In genomic region chr4:133599116-133599515, GRCm38 (mm10) we compare ENCODE assay signal across 9 mouse cellular contexts. TPM values are rescaled to one million over a fixed set of nuclear protein-coding genes. Genes with fewer than 3 reads are reported as not detected.
A peak's percentile ranks its signal among the peaks of the same experiment; 100 is the strongest.
DNase-seq lines count a peak whose midpoint lies in the region; ATAC-seq and TF ChIP-seq lines count a peak whose summit lies in the region.
"Had no signal": no experiment of that assay in that cellular context is flagged by ENCODE, and none has a peak within 500 bp of the region (broad histone marks: within the 10 kb centered on the region; RNA-seq: fewer than 3 reads in every experiment).

No protein-coding gene starts in this region.

- H3K4me1 ChIP-seq in lung, embryonic 15.5 days = peaks cover 26% of the 10 kb centered on the region
- H3K4me1 ChIP-seq in embryonic facial prominence, embryonic 15.5 days = peaks cover 33% of the 10 kb centered on the region
- peaks cover 19% of the 10 kb centered on the region for H3K4me1 ChIP-seq in limb, embryonic 12.5 days (replicated peaks)
- peaks cover 24% of the 10 kb centered on the region for H3K4me1 ChIP-seq in olfactory bulb, adult 2 months (ENCODE audit: control insufficient read depth, insufficient read depth, low read length)

- H3K27ac ChIP-seq in lung, embryonic 15.5 days = peak overlapping the region; percentile 65
- H3K27ac ChIP-seq in embryonic facial prominence, embryonic 15.5 days (replicated peaks) = peak overlapping the region; percentile 88
- 0 out of 2 replicates have a peak overlapping the region, but pooled peaks have one; percentile 17 for H3K27ac ChIP-seq in limb, embryonic 12.5 days
- no peak overlapping the region for H3K27ac ChIP-seq in olfactory bulb, adult 2 months (ENCODE audit: insufficient read depth, low read depth, low read length)

- H3K9ac ChIP-seq in lung, embryonic 15.5 days = peak overlapping the region; percentile 36
- 0 out of 2 replicates have a peak overlapping the region, but pooled peaks have one; percentile 24 for H3K9ac ChIP-seq in embryonic facial prominence, embryonic 15.5 days
- peak overlapping the region; percentile 53 for H3K9ac ChIP-seq in limb, embryonic 12.5 days (replicated peaks)

- H3K27me3 ChIP-seq in lung, embryonic 15.5 days = peaks cover 33% of the 10 kb centered on the region
- H3K27me3 ChIP-seq in embryonic facial prominence, embryonic 15.5 days = peaks cover 29% of the 10 kb centered on the region
- H3K27me3 ChIP-seq in limb, embryonic 12.5 days = peaks cover 51% of the 10 kb centered on the region

- peaks cover 4% of the 10 kb centered on the region; the same call in 1 of the 2 replicates for H3K36me3 ChIP-seq in lung, embryonic 15.5 days
- H3K36me3 ChIP-seq in embryonic facial prominence, embryonic 15.5 days = peaks cover 5% of the 10 kb centered on the region
- peaks cover 12% of the 10 kb centered on the region; the same call in 1 of the 2 replicates for H3K36me3 ChIP-seq in limb, embryonic 12.5 days

- 14% methylated on average over 7 of the region's 7 CpGs for WGBS in lung, embryonic 15.5 days
- WGBS in embryonic facial prominence, embryonic 15.5 days = 20% methylated on average over 7 of the region's 7 CpGs
- WGBS in limb, embryonic 12.5 days = 19% methylated on average over 7 of the region's 7 CpGs
- 31% methylated on average over 7 of the region's 7 CpGs for WGBS in olfactory bulb, adult 2 months

- no peak for TF ChIP-seq POLR2A in olfactory bulb, adult 2 months (IDR thresholded peaks at IDR 0.05; ENCODE audit: insufficient read depth, low read depth, low read length)

- no peak for ATAC-seq in lung, embryonic 15.5 days (ENCODE audit: borderline replicate concordance, extremely low read depth, low FRiP score, low TSS enrichment)
- no peak for ATAC-seq in embryonic facial prominence, embryonic 15.5 days (ENCODE audit: insufficient number of reproducible peaks, low FRiP score, low TSS enrichment, low read depth)
- no peak for ATAC-seq in limb, embryonic 12.5 days (ENCODE audit: insufficient number of reproducible peaks, insufficient read depth, low FRiP score, low TSS enrichment, low read depth)
- ATAC-seq in megakaryocyte-erythroid progenitor cell, adult 5-6 weeks (replicated peaks; ENCODE audit: low FRiP score, low TSS enrichment, poor library complexity, severe bottlenecking) = no peak

- no peak for DNase-seq in lung, adult 18-20 months
- DNase-seq in left cerebral cortex, postnatal 25 days (ENCODE audit: low spot score in 2 of 2) = no peak
- no peak for DNase-seq in T-cell, adult 2 months (ENCODE audit: low spot score)

- H3K4me2 ChIP-seq in lung, embryonic 15.5 days = peak overlapping the region; percentile 76
- H3K4me2 ChIP-seq in embryonic facial prominence, embryonic 15.5 days (replicated peaks) = peak overlapping the region; percentile 85
- peak overlapping the region; percentile 69 for H3K4me2 ChIP-seq in limb, embryonic 12.5 days

- no peak for TF ChIP-seq CTCF in olfactory bulb, adult 2 months (IDR thresholded peaks at IDR 0.05; ENCODE audit: insufficient read depth, low read depth, low read length)

- intact Hi-C loops in left cerebral cortex, postnatal 25 days (cut with DNase I) = no loop called here

- H3K9me3 ChIP-seq in lung, embryonic 15.5 days = no peaks in the 10 kb centered on the region
- no peaks in the 10 kb centered on the region for H3K9me3 ChIP-seq in embryonic facial prominence, embryonic 15.5 days (replicated peaks)
- H3K9me3 ChIP-seq in limb, embryonic 12.5 days = no peaks in the 10 kb centered on the region

- H3K4me3 ChIP-seq in lung, embryonic 15.5 days = peak overlapping the region; percentile 45
- H3K4me3 ChIP-seq in embryonic facial prominence, embryonic 15.5 days (replicated peaks) = peak overlapping the region; percentile 56
- peak overlapping the region; percentile 49 for H3K4me3 ChIP-seq in limb, embryonic 12.5 days (replicated peaks)
- H3K4me3 ChIP-seq in olfactory bulb, adult 2 months (ENCODE audit: insufficient read depth, low read depth, low read length) = peak overlapping the region; percentile 49

RNA-seq across cellular contexts. Expression of gene Sfn, which starts 2.9 kb away (rescaled TPM):
- 17.7 and 20.9 TPM in 2 replicates for polyA plus RNA-seq in lung, embryonic 15.5 days (2015; fragmentation: Nextera tagmentation; extraction: Ambion mirVana)
- polyA plus RNA-seq in embryonic facial prominence, embryonic 15.5 days (2015; fragmentation: Nextera tagmentation; extraction: Ambion mirVana) = 347 and 362 TPM in 2 replicates
- polyA plus RNA-seq in limb, embryonic 12.5 days (2016; fragmentation: Nextera tagmentation; extraction: Ambion mirVana) = 37.2 and 43.3 TPM in 2 replicates
- polyA plus RNA-seq in olfactory bulb, adult 2 months (2012; ENCODE audit: insufficient read depth, insufficient read length, low replicate concordance, missing spikeins) = not detected in 2 replicates
- 1.7 and 2.7 TPM in 2 replicates for total RNA-seq in megakaryocyte-erythroid progenitor cell, adult 5-6 weeks (2014; fragmentation: Nextera tagmentation)
- 1.3 and 2.0 TPM in 2 replicates for total RNA-seq in megakaryocyte-erythroid progenitor cell, adult 5-6 weeks (2017)
- total RNA-seq in left cerebral cortex, postnatal 25 days (2021) = 1 to 10 TPM; 1.3 to 1.9 TPM

RNA-seq across cellular contexts. Expression of gene Gpn2, which starts 15.0 kb away (rescaled TPM):
- 20.7 and 20.8 TPM in 2 replicates for polyA plus RNA-seq in lung, embryonic 15.5 days (2015; fragmentation: Nextera tagmentation; extraction: Ambion mirVana)
- polyA plus RNA-seq in embryonic facial prominence, embryonic 15.5 days (2015; fragmentation: Nextera tagmentation; extraction: Ambion mirVana) = 19.2 and 24.9 TPM in 2 replicates
- 21.3 and 23.2 TPM in 2 replicates for polyA plus RNA-seq in limb, embryonic 12.5 days (2016; fragmentation: Nextera tagmentation; extraction: Ambion mirVana)
- polyA plus RNA-seq in olfactory bulb, adult 2 months (2012; ENCODE audit: insufficient read depth, insufficient read length, low replicate concordance, missing spikeins) = not detected in 2 replicates
- total RNA-seq in megakaryocyte-erythroid progenitor cell, adult 5-6 weeks (2014; fragmentation: Nextera tagmentation) = 16.0 and 20.9 TPM in 2 replicates
- 19.5 and 29.3 TPM in 2 replicates for total RNA-seq in megakaryocyte-erythroid progenitor cell, adult 5-6 weeks (2017)
- 10 to 100 TPM in 1 of 2 experiments, 1 to 10 TPM in 1; 9.8 to 10.9 TPM for total RNA-seq in left cerebral cortex, postnatal 25 days (2021)

RNA-seq across cellular contexts. Expression of gene Gpatch3, which starts 24.6 kb away (rescaled TPM):
- 6.3 and 9.9 TPM in 2 replicates for polyA plus RNA-seq in lung, embryonic 15.5 days (2015; fragmentation: Nextera tagmentation; extraction: Ambion mirVana)
- polyA plus RNA-seq in embryonic facial prominence, embryonic 15.5 days (2015; fragmentation: Nextera tagmentation; extraction: Ambion mirVana) = 7.1 and 7.7 TPM in 2 replicates
- polyA plus RNA-seq in limb, embryonic 12.5 days (2016; fragmentation: Nextera tagmentation; extraction: Ambion mirVana) = 11.7 and 12.0 TPM in 2 replicates
- not detected in 2 replicates for polyA plus RNA-seq in olfactory bulb, adult 2 months (2012; ENCODE audit: insufficient read depth, insufficient read length, low replicate concordance, missing spikeins)
- 1.2 and 6.2 TPM in 2 replicates for total RNA-seq in megakaryocyte-erythroid progenitor cell, adult 5-6 weeks (2014; fragmentation: Nextera tagmentation)
- 16.9 and 29.6 TPM in 2 replicates for total RNA-seq in megakaryocyte-erythroid progenitor cell, adult 5-6 weeks (2017)
- 1 to 10 TPM; 6.5 to 7.3 TPM for total RNA-seq in left cerebral cortex, postnatal 25 days (2021)

RNA-seq across cellular contexts. Expression of gene Nr0b2, which starts 45.9 kb away (rescaled TPM):
- polyA plus RNA-seq in lung, embryonic 15.5 days (2015; fragmentation: Nextera tagmentation; extraction: Ambion mirVana) = 0.61 and 0.70 TPM in 2 replicates
- polyA plus RNA-seq in embryonic facial prominence, embryonic 15.5 days (2015; fragmentation: Nextera tagmentation; extraction: Ambion mirVana) = 0.15 TPM in 1 of 2 replicates, not detected in the other
- polyA plus RNA-seq in limb, embryonic 12.5 days (2016; fragmentation: Nextera tagmentation; extraction: Ambion mirVana) = not detected in 2 replicates
- polyA plus RNA-seq in olfactory bulb, adult 2 months (2012; ENCODE audit: insufficient read depth, insufficient read length, low replicate concordance, missing spikeins) = not detected in 2 replicates
- total RNA-seq in megakaryocyte-erythroid progenitor cell, adult 5-6 weeks (2014; fragmentation: Nextera tagmentation) = not detected in 2 replicates
- total RNA-seq in megakaryocyte-erythroid progenitor cell, adult 5-6 weeks (2017) = not detected in 2 replicates
- not detected for total RNA-seq in left cerebral cortex, postnatal 25 days (2021)
- total RNA-seq: layer of hippocampus, postnatal 25 days had no signal

RNA-seq across cellular contexts. Expression of gene Zdhhc18, which starts 50.8 kb away (rescaled TPM):
- polyA plus RNA-seq in lung, embryonic 15.5 days (2015; fragmentation: Nextera tagmentation; extraction: Ambion mirVana) = 6.2 and 7.7 TPM in 2 replicates
- 4.6 and 5.4 TPM in 2 replicates for polyA plus RNA-seq in embryonic facial prominence, embryonic 15.5 days (2015; fragmentation: Nextera tagmentation; extraction: Ambion mirVana)
- polyA plus RNA-seq in limb, embryonic 12.5 days (2016; fragmentation: Nextera tagmentation; extraction: Ambion mirVana) = 4.0 and 7.1 TPM in 2 replicates
- not detected in 2 replicates for polyA plus RNA-seq in olfactory bulb, adult 2 months (2012; ENCODE audit: insufficient read depth, insufficient read length, low replicate concordance, missing spikeins)
- 16.2 and 24.1 TPM in 2 replicates for total RNA-seq in megakaryocyte-erythroid progenitor cell, adult 5-6 weeks (2014; fragmentation: Nextera tagmentation)
- total RNA-seq in megakaryocyte-erythroid progenitor cell, adult 5-6 weeks (2017) = 5.0 and 8.1 TPM in 2 replicates
- total RNA-seq in left cerebral cortex, postnatal 25 days (2021) = 10 to 100 TPM; 30.9 to 40.6 TPM

Comparison
In these comparisons a context has a peak if more than half of its experiments do, and no peak if none do; other contexts are left out.
1. RNA of gene Sfn, which starts 2.9 kb away (polyA plus RNA-seq): 347 to 362 TPM in embryonic facial prominence, embryonic 15.5 days, 37.2 to 43.3 TPM in limb, embryonic 12.5 days and 17.7 to 20.9 TPM in lung, embryonic 15.5 days; not detected in olfactory bulb, adult 2 months; every median in the first group is over 10 times any median in the second.
2. RNA of gene Gpn2, which starts 15.0 kb away (polyA plus RNA-seq): 19.2 to 24.9 TPM in embryonic facial prominence, embryonic 15.5 days, 21.3 to 23.2 TPM in limb, embryonic 12.5 days and 20.7 to 20.8 TPM in lung, embryonic 15.5 days; not detected in olfactory bulb, adult 2 months; every median in the first group is over 10 times any median in the second.
3. Peak in every context shown above with its lines, with median percentiles within 50 percentile points of each other: H3K4me2 ChIP-seq, H3K4me3 ChIP-seq and H3K9ac ChIP-seq.